Mouse (Mus musculus): ENCODE data around the gene Cilp. TPM values are rescaled to one million over a fixed set of nuclear protein-coding genes. Genes with fewer than 3 reads are reported as not detected.
"Not testable (repeated sequence)": the region's sequence is repeated elsewhere in the genome, so short reads cannot be mapped to it uniquely, and the experiment has no call there.

The Cilp gene
- total RNA-seq (2021): under 1 TPM in 1 of 2 experiments, not detected in 1; 0.18 TPM
- long read RNA-seq: 0 reads

DNA sequence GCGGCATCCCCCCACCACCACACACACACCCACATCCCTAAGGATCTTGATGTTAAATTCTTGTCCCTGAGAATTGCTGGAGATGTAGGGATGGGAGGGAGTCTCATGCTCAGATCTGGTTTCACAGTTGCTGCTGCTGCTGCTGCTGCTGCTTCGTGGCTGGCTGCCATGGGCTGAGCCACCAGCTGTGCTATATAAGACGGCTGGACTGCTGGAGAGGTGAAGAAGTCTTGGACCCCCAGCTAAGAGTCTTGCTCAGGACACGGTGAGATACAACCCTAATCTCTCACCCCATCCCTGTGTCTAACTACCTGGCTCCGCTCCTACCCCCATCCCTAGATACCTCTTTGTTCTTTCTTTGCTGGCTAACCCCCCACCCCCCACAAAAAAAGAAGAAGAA lies at the start of gene Cilp:
Gene Cilp (plus strand): TSS at position 222 of the 400 bp plus-strand sequence.
- DNase-seq (ENCODE audit: low spot score in 2 of 2): no peak

DNA sequence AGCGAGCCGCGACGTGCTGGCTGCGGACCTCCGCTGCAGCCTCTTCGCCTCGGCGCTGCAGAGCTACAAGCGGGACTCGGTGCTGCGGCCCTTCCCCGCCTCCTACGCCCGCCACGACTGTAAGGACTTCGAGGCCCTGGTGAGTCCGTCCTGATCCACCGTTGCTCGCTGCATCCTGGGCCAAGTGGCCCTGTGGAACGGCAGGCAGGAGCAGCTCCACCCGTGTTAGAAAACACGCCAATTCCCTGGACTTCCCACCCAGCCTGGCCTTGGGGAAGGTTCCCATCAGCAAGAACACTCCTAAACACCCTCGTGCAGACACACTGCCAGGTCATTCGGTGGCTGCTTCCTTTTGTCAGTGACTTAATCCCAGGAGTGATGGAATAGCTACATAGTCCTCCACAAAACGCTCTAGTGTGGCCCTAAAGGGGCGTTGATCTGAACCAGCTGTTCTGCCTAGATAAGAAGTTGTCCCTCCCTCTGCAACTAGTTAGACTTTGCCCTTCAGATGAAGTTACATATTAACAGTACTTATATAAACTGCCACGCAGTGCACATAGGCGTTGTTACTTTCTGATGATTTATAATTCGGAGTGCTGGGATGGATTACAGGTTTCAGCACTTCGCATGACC lies 49.4 kb upstream of the Cilp start:
- no peak for DNase-seq (ENCODE audit: low spot score in 2 of 2)

DNA sequence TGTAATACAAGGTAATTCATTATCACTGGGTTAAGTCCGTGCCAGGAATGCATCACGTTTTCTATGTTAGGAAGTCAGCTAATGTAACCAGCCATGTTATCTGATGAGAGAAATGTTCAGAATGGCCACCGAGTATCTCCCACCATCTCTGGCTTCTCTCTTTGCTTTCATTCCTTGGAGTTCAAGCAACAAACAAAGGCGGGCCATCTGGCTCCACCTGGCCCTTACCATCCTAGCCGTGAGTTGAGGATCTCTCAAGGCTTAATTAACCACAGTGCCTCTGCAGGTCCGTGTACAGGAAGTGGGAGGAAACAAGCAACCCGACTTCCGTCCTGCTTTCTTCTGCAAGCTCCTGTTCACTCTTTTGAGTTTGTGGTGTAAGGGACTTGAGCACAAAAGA lies 48.0 kb upstream of the Cilp start:
- no peak for DNase-seq (ENCODE audit: low spot score in 2 of 2)

DNA sequence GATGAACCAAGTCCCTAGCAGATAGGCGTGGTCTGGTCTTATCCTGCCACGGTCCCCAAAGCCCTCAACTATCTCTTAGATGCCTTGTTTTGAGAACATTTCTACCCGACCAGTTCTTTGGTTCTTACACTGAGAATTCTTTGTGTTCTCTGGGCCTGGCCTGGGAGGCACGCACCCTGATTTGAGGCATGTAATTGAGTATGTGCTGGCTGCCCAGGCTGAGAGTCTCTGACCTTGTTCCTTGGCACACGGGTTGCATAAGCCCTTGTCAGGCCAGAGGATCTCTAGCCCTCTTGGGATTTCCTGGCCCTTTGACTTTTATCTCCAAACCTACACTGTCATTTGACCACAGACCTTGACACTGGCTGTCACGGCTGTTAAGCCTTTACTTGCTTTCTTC lies 47.3 kb upstream of the Cilp start:
- DNase-seq (ENCODE audit: low spot score in 2 of 2): no peak

DNA sequence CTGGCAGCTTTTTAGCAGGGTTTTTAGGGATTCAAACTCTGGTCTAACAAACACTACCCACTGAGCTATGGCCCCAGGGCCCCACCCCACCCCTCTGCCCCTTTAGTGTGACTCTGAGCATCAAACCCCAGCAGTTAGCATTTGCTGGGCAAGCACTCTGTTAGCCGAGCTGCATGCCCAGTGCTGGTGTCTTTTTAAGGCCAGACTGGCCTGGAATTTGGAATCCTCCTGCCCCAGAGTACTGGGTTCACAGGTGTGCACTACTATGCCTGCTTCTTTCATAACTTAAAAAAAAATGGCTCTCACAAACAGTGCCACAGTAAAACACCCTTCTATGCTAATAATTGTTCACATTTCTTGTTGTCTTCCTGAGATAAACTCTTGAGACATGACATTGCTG lies 46.1 kb upstream of the Cilp start:
- no peak for DNase-seq (ENCODE audit: low spot score in 2 of 2)

DNA sequence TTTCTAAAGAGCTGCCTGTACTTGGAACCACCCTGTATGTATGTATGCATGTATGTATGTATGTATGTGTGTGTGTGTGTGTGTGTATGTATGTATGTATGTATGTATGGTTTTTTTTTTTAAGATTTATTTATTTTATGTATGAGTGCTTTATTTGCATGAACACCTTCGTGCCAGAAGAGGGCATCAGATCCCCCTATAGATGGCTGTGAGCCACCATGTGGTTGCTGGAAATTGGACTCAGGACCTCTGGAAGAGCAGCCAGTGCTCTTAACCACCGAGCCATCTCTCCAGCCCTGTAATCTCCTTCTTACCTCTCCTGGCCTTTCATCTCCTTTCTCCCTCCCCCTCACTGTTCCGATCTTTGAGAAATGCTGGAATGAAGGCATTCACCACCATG lies 44.6 kb upstream of the Cilp start:
- DNase-seq (ENCODE audit: low spot score in 2 of 2): not testable (repeated sequence)

DNA sequence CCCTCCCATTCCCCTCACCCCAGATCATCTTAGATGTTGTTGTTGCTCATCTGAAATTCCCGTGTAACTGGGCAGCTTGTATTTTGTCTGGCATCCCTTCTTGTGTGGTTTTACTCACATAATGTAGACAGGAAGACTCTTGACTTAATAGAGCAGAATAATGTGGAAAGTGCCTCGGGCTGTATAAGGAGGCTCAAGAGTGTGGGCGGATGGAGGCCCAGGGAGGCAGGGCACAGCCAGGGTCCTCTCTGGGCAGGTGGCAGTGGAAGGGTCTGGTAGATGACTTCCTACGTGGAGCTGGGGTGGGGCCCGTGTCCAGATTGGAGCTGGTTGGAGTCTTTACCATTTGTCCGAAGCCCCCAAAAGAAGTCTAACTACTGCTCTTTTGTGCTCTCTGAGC lies 41.1 kb upstream of the Cilp start:
- no peak for DNase-seq (ENCODE audit: low spot score in 2 of 2)

DNA sequence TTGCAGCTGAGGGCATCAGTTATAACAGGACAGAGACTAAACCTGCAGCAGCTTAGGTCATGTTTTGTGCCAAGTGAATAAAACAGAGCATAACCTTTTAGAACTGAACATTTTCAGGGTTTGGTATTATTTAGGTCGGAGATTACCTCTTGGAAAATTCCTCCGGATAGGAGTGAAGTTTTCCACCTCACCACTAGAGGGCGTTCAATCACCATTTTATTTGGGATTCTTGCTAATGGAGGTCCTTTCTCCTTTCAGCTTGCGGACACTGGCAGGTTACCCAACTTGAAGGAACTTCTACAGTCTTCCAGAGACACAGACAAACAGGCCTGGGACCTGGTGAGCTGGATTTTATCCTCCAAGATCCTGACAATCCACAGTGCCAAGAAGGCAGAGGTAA lies 39.2 kb upstream of the Cilp start:
- peak; percentile 55 to 56 for DNase-seq (ENCODE audit: low spot score in 2 of 2)

DNA sequence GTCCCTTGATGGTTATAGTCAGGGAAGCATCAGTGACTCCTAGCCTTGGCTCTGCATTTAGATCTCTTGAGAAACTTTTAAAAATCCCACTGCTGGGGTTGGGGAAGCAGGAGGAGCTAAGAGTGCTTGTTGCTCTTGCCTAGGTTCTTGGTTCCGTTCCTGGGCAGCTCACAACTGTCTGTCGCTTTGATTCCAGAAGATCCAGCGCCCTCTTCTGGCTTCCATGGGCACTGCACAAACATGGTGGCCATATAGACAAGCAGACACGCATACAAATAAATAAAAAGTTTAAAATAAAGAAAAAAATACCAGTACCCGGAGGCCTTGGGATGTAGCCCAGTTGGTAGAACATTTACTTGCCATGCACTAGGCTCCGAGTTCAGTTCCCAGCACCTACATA lies 34.7 kb upstream of the Cilp start:
- DNase-seq (ENCODE audit: low spot score in 2 of 2): no peak

DNA sequence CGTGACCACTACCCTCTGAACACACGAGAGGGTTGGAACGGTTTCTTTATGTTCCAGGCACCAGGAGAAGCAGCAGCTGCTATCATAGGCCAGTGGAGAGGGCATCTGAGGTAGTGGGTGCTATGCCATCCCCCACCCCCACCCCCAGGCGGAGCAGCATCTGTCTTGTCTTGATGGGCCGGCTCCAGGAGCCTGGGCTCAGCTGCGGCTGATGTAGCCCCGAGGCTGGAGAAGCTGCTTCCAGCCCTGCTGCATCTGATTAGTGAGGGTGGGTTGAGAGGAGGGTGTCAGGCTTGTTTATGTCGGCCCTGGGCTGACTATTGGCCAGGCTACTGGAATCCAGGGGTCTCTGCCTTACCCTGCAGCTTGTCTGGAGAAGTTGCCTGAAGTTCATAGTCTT lies 33.7 kb upstream of the Cilp start:
- DNase-seq (ENCODE audit: low spot score in 2 of 2): no peak

DNA sequence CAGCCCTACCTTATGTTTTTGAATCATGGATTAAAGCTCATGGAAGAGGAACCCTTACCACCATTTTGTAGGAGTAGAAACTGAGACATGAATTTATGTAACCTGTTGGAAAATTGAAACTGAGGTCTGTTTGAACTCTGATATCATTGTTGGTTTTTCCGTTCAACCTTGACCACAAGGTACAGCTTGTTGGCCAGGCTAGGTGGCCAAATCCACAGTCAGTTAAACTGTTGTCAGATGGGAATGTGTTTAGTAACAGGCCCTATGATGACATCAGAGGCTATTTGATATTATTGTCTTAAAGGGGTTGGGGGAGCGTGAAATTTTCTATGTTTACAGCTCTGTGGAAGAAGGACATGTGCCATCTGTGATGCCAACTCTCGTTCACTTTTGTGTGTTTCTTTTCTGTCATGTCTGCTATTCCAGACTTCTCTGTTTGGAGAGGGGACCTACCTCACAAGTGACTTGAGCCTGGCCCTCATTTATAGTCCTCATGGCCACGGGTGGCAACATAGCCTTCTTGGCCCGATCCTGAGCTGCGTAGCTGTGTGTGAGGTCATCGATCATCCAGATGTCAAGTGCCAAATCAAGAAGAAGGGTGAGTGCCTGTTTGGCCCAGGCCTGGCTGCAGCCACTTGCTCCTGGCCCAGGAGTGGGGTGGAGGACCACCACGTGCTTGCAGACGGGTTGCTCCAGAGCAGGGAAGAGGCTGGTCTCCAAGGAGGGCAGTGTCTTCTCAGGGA lies 31.6 kb upstream of the Cilp start:
- DNase-seq (ENCODE audit: low spot score in 2 of 2): no peak

DNA sequence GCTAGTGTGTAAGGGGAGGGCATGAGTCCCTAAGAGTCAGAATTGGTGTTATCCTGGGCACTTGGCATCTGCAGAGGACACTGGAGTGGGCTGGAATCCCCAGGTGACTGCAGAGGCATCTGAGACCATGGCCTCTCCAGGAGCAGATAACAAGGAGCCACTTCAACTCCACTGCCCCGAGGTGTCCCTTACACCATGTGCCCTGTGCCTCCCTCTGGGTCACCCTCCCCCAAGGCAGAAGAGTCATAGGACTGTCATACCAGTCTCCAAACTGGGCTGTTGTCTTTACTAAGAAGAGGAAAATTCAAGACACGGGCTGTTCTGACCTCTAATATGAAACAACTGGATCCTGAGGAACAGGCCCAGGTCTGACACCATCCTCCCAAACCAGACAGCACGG lies 30.2 kb upstream of the Cilp start:
- DNase-seq (ENCODE audit: low spot score in 2 of 2): no peak

DNA sequence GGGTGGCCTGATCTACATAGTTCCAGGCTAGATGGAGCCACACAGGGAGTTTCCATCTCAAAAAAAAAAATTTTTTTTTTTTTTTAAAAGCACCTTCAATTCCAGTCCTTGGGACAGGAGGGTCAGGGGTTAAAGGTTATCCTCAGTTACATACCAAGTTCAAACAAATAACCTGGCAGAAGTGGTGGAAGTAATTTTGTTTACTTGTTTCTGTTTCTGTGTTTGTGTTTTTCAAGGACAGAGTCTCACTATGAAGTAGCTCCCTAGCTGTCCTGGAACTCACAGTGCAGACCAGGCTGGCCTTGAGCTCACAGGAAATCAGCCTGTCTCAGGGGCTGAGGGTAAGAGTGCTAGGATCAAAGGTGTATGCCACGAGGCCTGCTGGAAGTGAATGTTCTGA lies 29.4 kb upstream of the Cilp start:
- no peak for DNase-seq (ENCODE audit: low spot score in 2 of 2)

DNA sequence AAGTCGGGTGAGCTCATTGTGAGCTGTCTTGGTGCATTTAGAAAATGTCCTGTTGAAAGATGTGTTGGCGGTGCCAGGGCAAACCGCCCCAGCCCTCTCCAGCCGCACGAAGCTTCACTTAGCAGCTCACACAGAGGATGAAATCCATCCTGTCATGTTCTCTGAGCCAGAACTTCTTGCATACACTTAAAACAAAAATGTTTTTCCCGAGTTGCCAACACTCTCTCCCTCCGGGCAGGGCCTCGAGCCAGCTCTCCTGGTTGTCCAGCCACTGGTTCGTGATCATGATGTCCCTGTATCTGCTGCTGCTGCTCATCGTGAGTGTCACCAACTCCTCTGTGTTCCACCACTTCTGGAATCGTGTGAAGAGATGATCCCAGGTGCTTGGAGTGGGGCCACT lies 27.4 kb upstream of the Cilp start:
- no peak for DNase-seq (ENCODE audit: low spot score in 2 of 2)

DNA sequence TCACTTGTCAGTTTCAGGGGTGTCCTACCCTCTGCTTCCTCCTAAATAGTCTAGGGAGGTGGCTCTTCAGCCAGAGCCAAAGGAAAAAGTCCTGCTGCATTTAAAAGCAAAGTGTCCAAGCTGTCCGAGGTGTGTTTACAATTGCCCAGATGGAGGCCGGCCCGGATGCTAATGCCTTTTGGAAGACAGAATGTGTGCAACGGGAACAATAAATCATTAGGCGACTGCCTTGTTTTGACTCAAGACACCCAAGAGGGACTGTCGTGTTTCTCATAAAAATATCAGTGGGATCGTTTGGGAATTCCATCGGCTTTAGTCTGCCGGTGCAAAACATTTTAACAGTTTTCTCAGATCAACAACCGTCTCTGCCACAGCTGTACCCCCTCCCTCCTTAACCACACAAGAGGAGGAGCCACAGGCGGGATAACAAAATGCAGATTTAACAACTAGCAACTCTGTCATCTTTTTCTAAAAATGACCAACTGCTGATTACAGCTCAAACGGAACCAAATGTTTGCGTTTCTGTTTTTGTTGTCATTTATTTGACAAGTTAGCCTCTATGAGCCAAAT lies 26.7 kb upstream of the Cilp start:
- DNase-seq (ENCODE audit: low spot score in 2 of 2): no peak

DNA sequence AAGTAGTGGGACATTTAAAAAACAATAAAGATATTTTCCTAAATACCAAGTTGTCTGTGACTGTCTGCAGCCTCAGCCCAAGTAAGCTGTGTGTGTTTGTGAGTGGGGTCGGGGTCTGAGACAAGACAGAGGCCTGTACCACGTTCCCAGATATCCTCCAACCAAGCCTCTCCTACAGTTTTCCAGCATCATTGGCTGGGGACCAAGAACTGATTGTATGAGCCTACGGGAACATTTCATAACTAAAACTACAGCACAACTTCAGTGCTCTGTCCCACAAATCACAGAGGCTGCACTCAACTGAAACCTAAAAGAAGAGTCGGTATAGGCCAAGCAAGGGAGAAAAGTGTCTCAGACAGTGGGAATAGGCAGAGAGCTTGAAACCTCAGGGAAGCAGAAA lies 25.8 kb upstream of the Cilp start:
- no peak for DNase-seq (ENCODE audit: low spot score in 2 of 2)

DNA sequence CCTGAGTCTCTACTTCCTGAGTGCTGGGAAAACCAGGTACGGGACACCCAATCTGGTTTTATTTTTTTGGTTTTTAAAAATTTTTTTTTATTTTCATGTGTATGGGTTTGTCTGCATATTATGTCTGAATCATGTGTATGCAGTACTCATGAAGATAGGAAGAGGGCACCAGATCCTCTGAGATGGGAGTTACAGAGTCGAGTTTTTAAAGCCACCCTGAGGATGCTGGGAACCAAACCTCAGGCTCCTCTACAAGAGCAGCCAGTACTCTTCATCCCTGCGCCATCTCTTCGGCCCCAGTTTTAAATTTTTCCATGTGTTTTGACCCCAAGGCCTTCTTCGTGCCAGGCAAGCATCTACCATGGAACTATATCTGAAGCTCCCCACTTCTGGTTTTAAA lies 25.2 kb upstream of the Cilp start:
- DNase-seq (ENCODE audit: low spot score in 2 of 2): no peak

DNA sequence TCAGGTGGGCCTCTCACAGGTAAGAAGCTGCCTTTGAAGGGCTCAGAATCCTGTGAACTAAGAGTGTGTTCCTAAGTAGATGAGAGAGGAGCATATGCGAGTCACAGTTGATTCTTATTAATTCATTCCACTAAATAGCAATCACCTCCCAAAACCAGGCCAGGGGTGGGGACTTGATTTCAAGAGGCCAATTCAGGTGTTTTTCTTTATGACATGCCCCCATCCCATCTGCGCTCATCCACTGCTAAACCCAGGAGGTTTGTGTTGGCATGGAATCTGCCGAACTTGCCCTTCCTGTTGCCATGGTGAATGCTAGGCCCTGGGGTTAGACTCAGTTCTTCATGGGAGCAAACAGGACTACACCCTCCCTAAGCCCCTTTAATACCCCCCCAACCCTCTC lies 24.4 kb upstream of the Cilp start:
- DNase-seq (ENCODE audit: low spot score in 2 of 2): no peak

DNA sequence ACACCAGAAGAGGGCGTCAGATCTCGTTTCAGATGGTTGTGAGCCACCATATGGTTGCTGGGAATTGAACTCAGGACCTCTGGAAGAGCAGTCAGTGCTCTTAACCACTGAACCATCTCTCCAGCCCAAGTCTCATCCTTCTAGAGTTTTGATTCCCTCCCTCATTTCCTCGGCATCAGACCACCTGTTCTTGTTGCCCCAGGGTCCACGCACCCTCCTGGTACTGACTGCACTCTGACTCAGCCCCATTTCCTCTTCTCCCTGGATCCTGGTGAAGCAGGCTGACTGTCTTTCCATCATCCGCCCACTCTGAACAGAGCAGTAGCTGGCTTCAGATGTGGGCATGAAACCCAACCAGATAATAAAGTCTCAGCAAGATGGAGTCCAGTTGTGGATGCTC lies 23.0 kb upstream of the Cilp start:
- DNase-seq (ENCODE audit: low spot score in 2 of 2): no peak

DNA sequence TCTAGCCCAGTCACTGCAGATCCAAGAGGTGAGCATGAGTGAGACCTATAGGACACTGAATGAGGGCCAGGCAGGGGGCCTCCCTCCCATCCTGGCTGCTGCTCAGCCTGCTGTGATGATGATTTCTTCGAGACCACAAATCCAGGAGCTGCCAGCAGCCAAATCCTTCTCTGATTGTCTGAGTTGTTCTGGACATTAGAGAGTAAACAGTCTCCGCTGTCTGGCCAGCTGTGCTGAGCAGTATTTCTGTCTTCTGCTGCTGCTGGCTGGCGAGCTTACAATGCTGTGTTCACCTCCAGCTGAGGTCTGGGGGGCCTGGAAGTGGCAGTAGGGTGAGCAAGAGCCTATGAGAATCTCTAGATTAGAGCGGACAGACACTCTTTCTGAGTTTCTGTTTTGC lies 21.7 kb upstream of the Cilp start:
- no peak for DNase-seq (ENCODE audit: low spot score in 2 of 2)

DNA sequence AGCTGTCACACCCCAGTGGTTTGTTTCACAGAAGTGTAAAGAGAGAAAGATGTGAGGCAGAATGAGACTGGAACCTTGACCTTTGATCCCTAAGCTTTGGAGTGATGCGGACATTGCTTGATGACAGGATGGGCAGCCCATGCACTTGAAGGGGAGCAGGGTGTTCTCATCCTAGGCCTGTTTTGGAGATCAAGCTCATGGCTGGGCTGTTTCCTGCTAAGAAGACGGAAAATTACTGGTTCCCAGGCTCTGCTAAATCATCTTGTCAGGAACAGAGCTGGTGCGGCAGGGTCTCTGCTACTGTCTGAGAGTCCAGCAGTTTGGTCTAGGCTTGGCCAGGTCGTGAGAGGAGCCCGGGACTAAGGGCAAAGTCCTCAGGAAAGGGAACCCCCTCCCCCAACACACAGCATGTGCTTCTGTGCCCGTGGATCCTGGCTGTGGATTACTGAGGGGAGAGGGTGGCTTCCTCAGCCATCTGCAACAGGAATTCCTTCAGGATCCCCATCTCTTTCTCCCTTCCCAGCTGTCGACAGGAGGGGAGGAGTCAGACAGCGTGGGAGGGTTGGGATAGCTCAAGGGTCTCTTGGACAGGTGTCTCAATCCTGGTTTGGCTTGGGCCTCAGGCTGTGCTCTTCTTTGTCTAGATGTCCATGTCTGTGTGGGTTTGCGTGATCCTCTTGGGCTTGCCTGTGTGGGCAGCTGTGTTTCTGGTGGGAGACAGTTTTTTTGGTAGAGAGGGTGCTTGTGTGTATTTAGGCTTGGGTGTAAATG lies 20.8 kb upstream of the Cilp start:
- DNase-seq (ENCODE audit: low spot score in 2 of 2): no peak
